Mouse (Mus musculus): Measurements from ENCODE around the gene Cntn3. TPM values are rescaled to one million over a fixed set of nuclear protein-coding genes. Genes with fewer than 3 reads are reported as not detected.

Gene Cntn3
- polyA plus RNA-seq, 1 experiment from 2014 or later, result 2.2 TPM

DNA sequence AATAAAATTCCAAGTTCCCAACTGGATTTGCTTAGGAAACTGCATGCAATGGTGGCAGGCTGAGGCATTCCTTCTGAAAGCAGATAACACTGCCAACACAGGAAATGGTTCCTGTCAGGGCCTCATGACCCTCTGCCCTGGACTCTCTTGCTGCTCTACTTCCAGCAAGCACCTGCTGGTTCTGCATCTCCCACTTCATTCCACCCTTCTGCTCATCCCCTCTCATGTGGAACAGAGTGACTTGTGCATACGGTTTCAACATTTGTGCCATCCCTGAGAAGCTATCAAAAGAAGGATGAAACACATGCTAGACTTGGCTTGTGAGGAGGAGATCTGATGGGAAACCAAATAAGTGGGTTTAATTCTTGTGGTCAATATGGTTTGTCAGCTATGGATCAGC is 145.4 kb downstream of the Cntn3 start:
- H3K9me3 ChIP-seq, result no peaks in the 10 kb centered on the region
- no peaks in the 10 kb centered on the region for H3K36me3 ChIP-seq
- H3K4me3 ChIP-seq, result no peak overlapping the region
- no peak overlapping the region for H3K9ac ChIP-seq
- H3K27me3 ChIP-seq, result no peaks in the 10 kb centered on the region
- no peaks in the 10 kb centered on the region for H3K4me1 ChIP-seq
- H3K27ac ChIP-seq, result no peak overlapping the region
- no peak overlapping the region for H3K4me2 ChIP-seq
- ATAC-seq (ENCODE audit: insufficient number of reproducible peaks, low FRiP score, low TSS enrichment, low read depth), result no peak
- WGBS, result 68% methylated on average over 1 of the region's 1 CpGs

DNA sequence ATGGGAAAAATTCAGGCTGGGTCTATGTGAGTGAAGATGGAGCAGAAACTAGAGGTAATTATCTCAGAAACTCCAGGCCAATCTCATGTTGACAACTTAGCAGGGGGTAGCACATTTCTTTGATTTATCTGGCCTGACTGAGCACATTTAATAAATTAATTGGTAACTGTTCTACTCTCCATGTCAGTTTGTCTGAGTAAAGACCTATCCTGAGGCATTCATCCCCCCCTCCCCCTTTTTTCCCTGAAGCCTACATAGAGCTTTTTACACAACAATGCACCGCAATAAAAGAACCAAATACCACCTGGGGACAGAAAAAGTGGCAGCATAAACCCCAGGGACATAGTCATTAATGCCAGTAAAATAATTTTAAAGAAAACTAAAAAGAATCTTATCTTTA is 151.1 kb downstream of the Cntn3 start:
- H3K27ac ChIP-seq, result no peak overlapping the region
- 39% methylated on average over 1 of the region's 1 CpGs for WGBS
- ATAC-seq (ENCODE audit: insufficient number of reproducible peaks, low FRiP score, low TSS enrichment, low read depth), result no peak
- no peaks in the 10 kb centered on the region for H3K9me3 ChIP-seq
- no peaks in the 10 kb centered on the region for H3K36me3 ChIP-seq
- H3K4me3 ChIP-seq, result no peak overlapping the region
- H3K27me3 ChIP-seq, result no peaks in the 10 kb centered on the region
- no peak overlapping the region for H3K9ac ChIP-seq
- H3K4me1 ChIP-seq, result no peaks in the 10 kb centered on the region
- no peak overlapping the region for H3K4me2 ChIP-seq

DNA sequence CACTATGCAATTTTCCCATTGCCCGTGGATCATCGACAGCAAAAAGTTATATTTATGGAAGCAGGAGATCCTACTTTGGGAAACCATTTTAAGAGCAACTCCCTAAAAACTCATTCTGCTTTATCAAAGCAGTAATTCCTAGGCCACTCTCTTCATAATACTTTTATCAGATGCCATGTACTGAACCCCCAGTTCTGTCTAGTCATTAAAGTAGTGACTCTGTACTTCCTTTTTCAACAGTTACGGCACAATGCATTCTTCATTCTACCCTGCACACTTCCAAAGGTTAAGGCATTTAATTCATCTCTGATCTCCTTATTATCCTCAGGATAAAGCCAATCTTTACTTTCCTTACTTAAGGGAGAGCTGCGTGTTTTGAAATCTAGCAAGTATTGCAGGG is 184.3 kb downstream of the Cntn3 start:
- Histone ChIP-seq H3K4me3 (no peak overlapping the region), H3K9ac (no peak overlapping the region), H3K27me3 (no peaks in the 10 kb centered on the region), H3K9me3 (no peaks in the 10 kb centered on the region), H3K4me1 (no peaks in the 10 kb centered on the region), H3K36me3 (no peaks in the 10 kb centered on the region), H3K27ac (no peak overlapping the region), H3K4me2 (no peak overlapping the region)
- 87% methylated on average over 4 of the region's 4 CpGs for WGBS
- no peak for ATAC-seq (ENCODE audit: insufficient number of reproducible peaks, low FRiP score, low TSS enrichment, low read depth)

- WGBS, result 24% methylated on average over 1 of the region's 1 CpGs
- Histone ChIP-seq H3K27ac (no peak overlapping the region), H3K27me3 (no peaks in the 10 kb centered on the region), H3K4me3 (no peak overlapping the region), H3K4me1 (no peaks in the 10 kb centered on the region), H3K4me2 (no peak overlapping the region), H3K9me3 (no peaks in the 10 kb centered on the region), H3K9ac (no peak overlapping the region), H3K36me3 (no peaks in the 10 kb centered on the region)
- ATAC-seq (ENCODE audit: insufficient number of reproducible peaks, low FRiP score, low TSS enrichment, low read depth), result no peak
Measured at GRCm38 (mm10) chr6:102372112-102372511, 200.8 kb downstream of the Cntn3 start.

GRCm38 (mm10) chr6:102363880-102364279 is 209.0 kb downstream of the Cntn3 start:
- Histone ChIP-seq H3K4me3 (no peak overlapping the region), H3K27me3 (no peaks in the 10 kb centered on the region), H3K27ac (no peak overlapping the region), H3K9ac (no peak overlapping the region), H3K9me3 (no peaks in the 10 kb centered on the region), H3K4me1 (no peaks in the 10 kb centered on the region), H3K4me2 (no peak overlapping the region), H3K36me3 (no peaks in the 10 kb centered on the region)
- no peak for ATAC-seq (ENCODE audit: insufficient number of reproducible peaks, low FRiP score, low TSS enrichment, low read depth)

DNA sequence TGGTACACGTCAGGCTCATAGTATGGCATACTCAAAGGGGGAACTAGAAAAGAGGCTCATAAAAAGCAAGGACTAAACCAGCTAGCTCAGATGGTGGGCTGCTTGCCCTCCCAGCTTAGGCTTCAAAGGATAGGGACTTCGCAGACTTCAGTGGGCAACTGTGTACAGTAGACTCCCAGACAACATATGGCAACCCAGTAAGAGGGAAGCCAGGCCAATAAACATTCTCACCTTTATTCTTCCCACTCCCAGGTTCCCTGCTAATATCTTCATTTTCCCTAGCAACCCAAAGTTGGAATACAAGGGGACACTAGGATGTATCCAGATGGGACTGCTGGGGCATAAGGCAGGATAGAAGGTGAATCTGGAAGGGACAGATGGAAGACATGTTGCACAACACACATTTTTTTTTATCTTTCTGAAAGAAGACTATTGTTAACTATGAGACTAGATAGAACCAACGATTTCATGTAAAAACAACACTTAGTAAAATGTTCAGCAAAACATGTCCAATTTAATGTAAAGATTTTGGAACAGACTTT is 209.5 kb downstream of the Cntn3 start:
- ATAC-seq (ENCODE audit: insufficient number of reproducible peaks, low FRiP score, low TSS enrichment, low read depth), result no peak
- no peaks in the 10 kb centered on the region for H3K9me3 ChIP-seq
- no peaks in the 10 kb centered on the region for H3K36me3 ChIP-seq
- H3K4me3 ChIP-seq, result no peak overlapping the region
- H3K4me1 ChIP-seq, result no peaks in the 10 kb centered on the region
- H3K9ac ChIP-seq, result no peak overlapping the region
- no peak overlapping the region for H3K4me2 ChIP-seq
- H3K27ac ChIP-seq, result no peak overlapping the region
- no peaks in the 10 kb centered on the region for H3K27me3 ChIP-seq
- 84% methylated on average over 3 of the region's 3 CpGs for WGBS

GRCm38 (mm10) chr6:102332144-102332543 is 240.8 kb downstream of the Cntn3 start:
- H3K27ac ChIP-seq, result no peak overlapping the region
- H3K4me2 ChIP-seq, result no peak overlapping the region
- ATAC-seq (ENCODE audit: insufficient number of reproducible peaks, low FRiP score, low TSS enrichment, low read depth), result no peak
- no peak overlapping the region for H3K4me3 ChIP-seq
- no peak overlapping the region for H3K9ac ChIP-seq
- H3K4me1 ChIP-seq, result no peaks in the 10 kb centered on the region
- no peaks in the 10 kb centered on the region for H3K36me3 ChIP-seq
- no peaks in the 10 kb centered on the region for H3K9me3 ChIP-seq
- no peaks in the 10 kb centered on the region for H3K27me3 ChIP-seq
- 65% methylated on average over 3 of the region's 3 CpGs for WGBS

DNA sequence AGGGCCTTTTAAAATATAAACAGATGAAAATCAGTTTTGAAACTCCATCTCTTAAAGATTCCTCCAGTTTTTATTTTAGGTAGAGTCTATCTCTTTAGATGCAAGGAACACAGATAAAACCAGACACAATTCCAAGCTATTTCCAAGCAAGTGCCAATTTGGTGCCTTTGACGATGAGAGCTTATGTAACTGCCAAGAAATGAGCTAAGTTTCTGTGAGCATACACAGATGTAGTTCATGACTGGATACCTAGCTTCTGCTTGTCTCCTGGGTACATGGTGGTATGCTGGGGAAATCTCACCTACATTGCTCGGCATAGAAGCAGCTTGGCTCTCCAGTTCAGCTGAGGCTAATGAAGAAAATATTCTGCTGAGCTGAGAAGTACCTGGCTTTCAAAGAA is 246.2 kb downstream of the Cntn3 start:
- Histone ChIP-seq H3K4me3 (no peak overlapping the region), H3K4me1 (no peaks in the 10 kb centered on the region), H3K27ac (no peak overlapping the region), H3K27me3 (no peaks in the 10 kb centered on the region), H3K4me2 (no peak overlapping the region), H3K36me3 (no peaks in the 10 kb centered on the region), H3K9ac (no peak overlapping the region), H3K9me3 (no peaks in the 10 kb centered on the region)
- 63% methylated on average over 2 of the region's 2 CpGs for WGBS
- ATAC-seq (ENCODE audit: insufficient number of reproducible peaks, low FRiP score, low TSS enrichment, low read depth), result no peak

DNA sequence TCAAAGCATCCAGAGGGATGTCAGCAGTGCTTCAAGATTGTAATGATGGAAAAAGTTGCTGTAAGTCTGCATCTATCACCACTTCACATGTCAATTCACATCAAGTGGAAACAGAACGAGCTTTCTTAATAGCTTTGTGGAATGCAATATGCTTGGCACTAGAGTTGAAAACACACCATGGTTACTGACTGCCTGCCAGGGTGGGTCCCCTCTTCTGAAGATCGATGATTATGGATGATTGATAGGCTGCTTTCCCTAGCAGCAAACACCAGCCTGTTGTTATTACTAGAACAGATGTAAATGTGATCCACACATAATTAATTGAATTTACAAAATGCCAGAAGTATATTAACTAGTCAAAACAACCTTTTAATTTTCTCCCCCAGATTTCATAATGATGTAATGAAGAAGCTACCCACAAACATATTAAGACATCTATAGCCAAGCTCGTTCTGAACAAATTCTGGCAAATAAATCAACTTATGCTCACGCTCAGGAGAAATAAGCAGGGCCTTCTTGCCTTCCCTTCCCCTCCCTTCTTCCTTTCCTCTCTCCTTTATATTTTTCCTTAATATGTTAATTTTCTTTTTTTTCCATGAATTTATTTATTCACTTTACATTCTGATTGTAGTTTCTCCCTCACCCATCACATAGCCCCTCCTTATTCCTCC is 250.2 kb downstream of the Cntn3 start:
- no peaks in the 10 kb centered on the region for H3K27me3 ChIP-seq
- H3K4me1 ChIP-seq, result no peaks in the 10 kb centered on the region
- no peak overlapping the region for H3K9ac ChIP-seq
- ATAC-seq (ENCODE audit: insufficient number of reproducible peaks, low FRiP score, low TSS enrichment, low read depth), result no peak
- H3K4me3 ChIP-seq, result no peak overlapping the region
- H3K27ac ChIP-seq, result no peak overlapping the region
- no peak overlapping the region for H3K4me2 ChIP-seq
- no peaks in the 10 kb centered on the region for H3K9me3 ChIP-seq
- 63% methylated on average over 4 of the region's 4 CpGs for WGBS
- H3K36me3 ChIP-seq, result no peaks in the 10 kb centered on the region

DNA sequence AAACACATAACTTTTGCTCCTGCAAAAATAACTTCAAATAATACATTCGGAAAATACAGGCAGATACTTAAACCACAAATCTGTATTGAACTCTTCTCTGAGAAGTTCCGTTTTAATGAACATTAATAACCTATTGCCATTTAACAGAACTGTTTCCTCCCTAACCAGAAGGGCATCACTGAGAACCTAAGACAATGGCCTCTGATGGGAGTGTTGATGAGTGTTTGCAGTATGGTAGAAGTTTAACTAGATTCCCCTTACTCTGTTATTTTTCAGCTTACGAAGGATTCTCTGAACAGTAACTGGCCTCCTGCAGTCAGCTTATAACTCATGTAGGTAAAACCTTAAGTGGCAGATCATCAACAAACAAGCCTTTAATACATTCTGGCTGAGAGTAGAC is 253.1 kb downstream of the Cntn3 start:
- Histone ChIP-seq H3K27ac (no peak overlapping the region), H3K9me3 (no peaks in the 10 kb centered on the region), H3K4me3 (no peak overlapping the region), H3K27me3 (no peaks in the 10 kb centered on the region), H3K4me2 (no peak overlapping the region), H3K4me1 (no peaks in the 10 kb centered on the region), H3K9ac (no peak overlapping the region), H3K36me3 (no peaks in the 10 kb centered on the region)
- ATAC-seq (ENCODE audit: insufficient number of reproducible peaks, low FRiP score, low TSS enrichment, low read depth), result no peak
- 68% methylated on average over 3 of the region's 3 CpGs for WGBS

DNA sequence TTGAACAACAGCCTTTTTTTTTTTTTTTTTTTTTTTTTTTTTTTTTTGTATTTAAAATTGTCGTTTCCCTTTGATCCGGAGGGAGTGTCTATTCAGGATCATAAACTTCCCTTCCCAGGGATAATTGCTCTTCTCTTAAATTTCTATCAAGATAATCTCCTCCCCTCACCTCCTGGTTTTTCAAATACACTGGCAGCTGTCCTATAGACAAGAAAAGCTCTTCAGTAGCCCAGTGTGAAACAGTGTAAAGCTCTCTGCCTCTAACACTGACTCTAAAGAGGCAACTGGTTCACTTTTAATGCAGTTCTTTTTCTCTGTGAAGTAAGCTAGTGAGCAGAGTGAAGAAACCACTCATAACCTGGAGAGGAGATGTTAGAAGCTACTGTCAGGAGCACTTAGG is 290.0 kb downstream of the Cntn3 start:
- 48% methylated on average over 2 of the region's 2 CpGs for WGBS
- no peaks in the 10 kb centered on the region for H3K4me1 ChIP-seq

GRCm38 (mm10) chr6:102231015-102231414 is 341.9 kb downstream of the Cntn3 start:
- Histone ChIP-seq H3K4me1 (no peaks in the 10 kb centered on the region), H3K27me3 (no peaks in the 10 kb centered on the region), H3K9ac (no peak overlapping the region), H3K27ac (no peak overlapping the region), H3K36me3 (no peaks in the 10 kb centered on the region), H3K4me2 (no peak overlapping the region), H3K9me3 (no peaks in the 10 kb centered on the region), H3K4me3 (no peak overlapping the region)
- no peak for ATAC-seq (ENCODE audit: insufficient number of reproducible peaks, low FRiP score, low TSS enrichment, low read depth)
- 70% methylated on average over 1 of the region's 1 CpGs for WGBS

More for the DNA sequence above, 290.0 kb downstream of the Cntn3 start:
- H3K4me3 ChIP-seq, result no peak overlapping the region
- no peaks in the 10 kb centered on the region for H3K9me3 ChIP-seq
- H3K36me3 ChIP-seq, result no peaks in the 10 kb centered on the region
- no peak overlapping the region for H3K27ac ChIP-seq
- no peak overlapping the region for H3K4me2 ChIP-seq
- H3K9ac ChIP-seq, result no peak overlapping the region
- H3K27me3 ChIP-seq, result no peaks in the 10 kb centered on the region
- no peak for ATAC-seq (ENCODE audit: insufficient number of reproducible peaks, low FRiP score, low TSS enrichment, low read depth)

- no peaks in the 10 kb centered on the region for H3K27me3 ChIP-seq
- no peaks in the 10 kb centered on the region for H3K36me3 ChIP-seq
- H3K9ac ChIP-seq, result no peak overlapping the region
- ATAC-seq (ENCODE audit: insufficient number of reproducible peaks, low FRiP score, low TSS enrichment, low read depth), result no peak
- H3K4me3 ChIP-seq, result no peak overlapping the region
- no peaks in the 10 kb centered on the region for H3K4me1 ChIP-seq
- no peak overlapping the region for H3K4me2 ChIP-seq
- WGBS, result 58% methylated on average over 1 of the region's 1 CpGs
- no peak overlapping the region for H3K27ac ChIP-seq
- H3K9me3 ChIP-seq, result no peaks in the 10 kb centered on the region
Measured at GRCm38 (mm10) chr6:102186316-102186715, 386.6 kb downstream of the Cntn3 start.

All from limb, embryonic 15.5 days (tissue).